Mouse (Mus musculus): ENCODE data around the gene Srcap. TPM values are rescaled to one million over a fixed set of nuclear protein-coding genes. Genes with fewer than 3 reads are reported as not detected.

Gene Srcap
- polyA plus RNA-seq, 1 experiment from 2014 or later, result 24.1 TPM

DNA sequence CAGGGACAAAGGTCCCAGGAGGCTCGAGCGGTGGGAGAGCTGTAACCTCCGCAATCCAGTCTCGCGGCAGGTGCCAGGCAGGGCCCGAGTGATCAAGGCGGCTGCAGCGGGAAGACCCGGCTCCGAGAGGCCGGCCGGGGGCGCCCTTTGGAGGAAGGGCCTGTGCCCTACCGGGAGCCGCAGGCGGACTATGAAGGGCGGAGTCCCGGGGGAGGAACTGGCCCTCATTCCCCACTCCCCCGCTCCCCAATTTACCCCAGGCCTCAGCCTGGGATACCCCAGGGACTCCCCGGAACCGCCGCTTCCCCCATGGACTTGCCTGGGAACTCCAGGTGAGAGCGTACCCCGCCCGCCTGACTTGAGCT, 40.2 kb upstream of the Srcap start:
- Histone ChIP-seq H3K27me3 (ENCODE audit: insufficient read depth, low read length) (no peaks in the 10 kb centered on the region), H3K36me3 (ENCODE audit: insufficient read depth, low read length) (peaks cover 30% of the 10 kb centered on the region; the same call in 1 of the 2 replicates), H3K4me1 (replicated peaks; ENCODE audit: insufficient read depth, low read length) (peaks cover 14% of the 10 kb centered on the region; the same call in 1 of the 2 replicates), H3K4me3 (replicated peaks; ENCODE audit: low read depth, low read length) (peak overlapping the region; percentile 86), H3K9me3 (replicated peaks; ENCODE audit: low read length) (no peaks in the 10 kb centered on the region), H3K27ac (peak overlapping the region; percentile 99), H3K4me2 (ENCODE audit: low read length) (peak overlapping the region; percentile 91), H3K9ac (ENCODE audit: low read depth, low read length) (peak overlapping the region; percentile 87)
- no peak for DNase-seq (ENCODE audit: low spot score)
- 2% methylated on average over 20 of the region's 25 CpGs for WGBS
- peak; percentile 52; the same call in 1 of the 2 replicates for ATAC-seq (replicated peaks; ENCODE audit: low FRiP score, low read depth)
- peak; percentile 19; the same call in 1 of the 2 replicates for TF ChIP-seq CTCF (IDR thresholded peaks at IDR 0.05; ENCODE audit: low read depth)

DNA sequence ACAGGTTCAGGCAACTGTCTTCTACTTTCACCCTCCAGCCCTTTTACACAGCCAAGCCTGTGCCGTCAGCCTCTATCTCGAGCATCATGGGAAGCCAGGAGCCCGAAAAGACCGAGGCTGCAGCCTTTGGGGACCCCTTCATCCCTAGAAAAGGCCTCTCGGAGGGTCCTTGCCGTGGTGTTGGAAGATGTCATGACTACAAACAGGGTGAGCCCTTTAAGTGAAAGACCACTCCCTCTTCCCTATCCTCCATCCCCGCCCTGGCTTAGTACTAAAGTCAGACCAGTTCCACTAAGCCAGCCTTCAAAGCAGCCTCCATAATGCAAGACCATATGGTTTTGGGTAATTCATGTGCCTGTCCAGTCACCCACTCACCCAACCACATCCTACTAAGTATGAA, 39.7 kb upstream of the Srcap start:
- H3K36me3 ChIP-seq (ENCODE audit: insufficient read depth, low read length), result peaks cover 30% of the 10 kb centered on the region; the same call in 1 of the 2 replicates
- WGBS, result 0% methylated on average over 7 of the region's 7 CpGs
- H3K9ac ChIP-seq (ENCODE audit: low read depth, low read length), result peak overlapping the region; percentile 87
- peak overlapping the region; percentile 99 for H3K27ac ChIP-seq
- no peak for TF ChIP-seq CTCF (IDR thresholded peaks at IDR 0.05; ENCODE audit: low read depth)
- H3K4me1 ChIP-seq (replicated peaks; ENCODE audit: insufficient read depth, low read length), result peaks cover 14% of the 10 kb centered on the region; the same call in 1 of the 2 replicates
- peak overlapping the region; percentile 86 for H3K4me3 ChIP-seq (replicated peaks; ENCODE audit: low read depth, low read length)
- no peaks in the 10 kb centered on the region for H3K27me3 ChIP-seq (ENCODE audit: insufficient read depth, low read length)
- ATAC-seq (replicated peaks; ENCODE audit: low FRiP score, low read depth) (no peak), DNase-seq (ENCODE audit: low spot score) (peak; percentile 59)
- H3K9me3 ChIP-seq (replicated peaks; ENCODE audit: low read length), result no peaks in the 10 kb centered on the region
- H3K4me2 ChIP-seq (ENCODE audit: low read length), result peak overlapping the region; percentile 91

DNA sequence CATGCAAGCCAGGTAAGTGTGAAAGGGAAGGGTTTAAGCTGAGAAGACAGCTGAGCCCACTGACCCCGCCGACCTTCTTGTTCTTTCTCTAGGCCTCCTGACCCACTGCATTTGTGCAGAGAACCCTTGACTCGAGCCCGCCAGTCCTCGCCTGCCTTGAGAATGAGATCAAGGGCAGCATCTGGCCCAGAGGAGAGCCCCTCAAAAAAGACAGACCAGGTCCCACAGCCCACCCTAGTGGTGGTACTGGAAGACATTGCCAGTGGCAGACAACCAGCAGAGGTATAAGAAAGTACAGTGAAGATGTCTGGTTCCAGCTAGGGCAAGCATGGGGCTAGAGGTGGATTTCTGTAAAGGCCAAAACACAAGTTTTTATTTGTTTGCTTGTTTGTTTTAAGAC, 38.1 kb upstream of the Srcap start:
- Histone ChIP-seq H3K9ac (ENCODE audit: low read depth, low read length) (no peak overlapping the region), H3K27me3 (ENCODE audit: insufficient read depth, low read length) (no peaks in the 10 kb centered on the region), H3K4me3 (replicated peaks; ENCODE audit: low read depth, low read length) (no peak overlapping the region), H3K4me1 (replicated peaks; ENCODE audit: insufficient read depth, low read length) (peaks cover 14% of the 10 kb centered on the region; the same call in 1 of the 2 replicates), H3K4me2 (ENCODE audit: low read length) (no peak overlapping the region), H3K27ac (no peak overlapping the region; the same call in 1 of the 2 replicates), H3K36me3 (ENCODE audit: insufficient read depth, low read length) (peaks cover 24% of the 10 kb centered on the region; the same call in 1 of the 2 replicates), H3K9me3 (replicated peaks; ENCODE audit: low read length) (no peaks in the 10 kb centered on the region)
- 88% methylated on average over 5 of the region's 5 CpGs for WGBS
- peak; percentile 38 for DNase-seq (ENCODE audit: low spot score)
- TF ChIP-seq CTCF (IDR thresholded peaks at IDR 0.05; ENCODE audit: low read depth), result peak; percentile 50; the same call in 1 of the 2 replicates
- no peak for ATAC-seq (replicated peaks; ENCODE audit: low FRiP score, low read depth)

DNA sequence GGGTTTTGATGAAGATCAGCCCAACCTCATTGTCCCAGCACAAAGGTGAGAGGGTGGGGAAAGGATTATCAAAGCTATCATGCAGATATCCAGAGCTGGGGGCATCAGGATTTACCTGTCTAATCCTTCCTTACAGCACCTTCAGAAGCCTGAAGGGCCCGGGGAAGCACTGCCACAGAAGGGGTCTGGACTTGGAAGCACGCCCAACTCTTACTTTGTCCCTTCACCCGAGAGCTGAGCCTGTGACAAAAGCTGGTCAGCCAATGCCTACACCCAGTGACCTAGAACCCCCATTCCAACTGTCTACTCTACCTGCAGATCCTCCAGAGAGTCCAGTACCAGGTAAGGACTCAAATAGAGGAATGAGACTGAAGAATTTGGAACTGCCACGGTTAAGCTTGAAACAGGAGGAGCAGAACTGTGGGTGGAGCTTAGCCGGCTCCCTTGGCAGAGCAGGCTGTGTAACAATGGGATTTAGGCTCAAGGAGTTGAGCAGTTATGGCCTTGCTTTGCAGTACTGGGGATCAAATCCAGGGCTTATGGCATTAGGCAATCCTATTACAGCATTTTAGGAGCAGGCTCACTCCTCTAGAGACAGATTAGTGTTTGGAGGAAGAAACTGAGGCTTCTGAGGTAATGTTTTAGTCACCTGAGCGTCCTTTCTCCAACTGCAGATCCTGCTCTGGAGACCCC, 37.3 kb upstream of the Srcap start:
- WGBS, result 73% methylated on average over 6 of the region's 6 CpGs
- TF ChIP-seq CTCF (IDR thresholded peaks at IDR 0.05; ENCODE audit: low read depth), result no peak
- Histone ChIP-seq H3K9ac (ENCODE audit: low read depth, low read length) (no peak overlapping the region), H3K27me3 (ENCODE audit: insufficient read depth, low read length) (no peaks in the 10 kb centered on the region), H3K4me1 (replicated peaks; ENCODE audit: insufficient read depth, low read length) (peaks cover 11% of the 10 kb centered on the region; the same call in 1 of the 2 replicates), H3K4me2 (ENCODE audit: low read length) (no peak overlapping the region), H3K36me3 (ENCODE audit: insufficient read depth, low read length) (peaks cover 24% of the 10 kb centered on the region; the same call in 1 of the 2 replicates), H3K9me3 (replicated peaks; ENCODE audit: low read length) (no peaks in the 10 kb centered on the region), H3K4me3 (replicated peaks; ENCODE audit: low read depth, low read length) (no peak overlapping the region), H3K27ac (no peak overlapping the region)
- DNase-seq (ENCODE audit: low spot score) (no peak), ATAC-seq (replicated peaks; ENCODE audit: low FRiP score, low read depth) (no peak)

DNA sequence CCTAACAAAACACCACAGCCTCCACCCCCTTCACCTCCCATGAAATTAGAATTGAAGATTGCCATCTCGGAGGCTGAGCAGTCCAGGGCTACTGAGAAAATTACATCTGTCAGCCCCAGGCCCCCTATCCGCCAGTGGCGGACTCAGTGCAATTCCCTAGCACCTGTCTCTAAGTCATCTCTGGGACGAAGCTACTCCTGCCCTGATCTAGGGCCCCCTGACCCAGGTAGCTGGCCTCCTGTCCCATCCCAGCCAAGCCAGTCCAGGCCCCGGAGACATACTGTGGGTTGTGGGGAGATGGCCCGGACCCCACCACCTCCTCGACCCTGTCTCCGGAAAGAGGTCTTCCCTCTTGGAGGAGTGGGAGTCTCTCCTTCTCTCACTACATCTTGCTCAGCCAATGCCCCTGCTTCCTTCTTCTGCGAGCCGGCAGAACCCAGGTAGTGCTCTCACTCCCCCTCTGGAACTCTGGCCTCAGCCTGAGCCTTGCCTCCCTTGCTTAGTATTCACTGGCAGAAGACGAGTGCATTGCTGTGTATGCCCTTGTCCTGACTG, 36.5 kb upstream of the Srcap start:
- H3K4me3 ChIP-seq (replicated peaks; ENCODE audit: low read depth, low read length), result no peak overlapping the region
- no peak for DNase-seq (ENCODE audit: low spot score)
- H3K4me2 ChIP-seq (ENCODE audit: low read length), result no peak overlapping the region
- no peak for TF ChIP-seq CTCF (IDR thresholded peaks at IDR 0.05; ENCODE audit: low read depth)
- peaks cover 24% of the 10 kb centered on the region; the same call in 1 of the 2 replicates for H3K36me3 ChIP-seq (ENCODE audit: insufficient read depth, low read length)
- WGBS, result 92% methylated on average over 11 of the region's 11 CpGs
- ATAC-seq (replicated peaks; ENCODE audit: low FRiP score, low read depth), result no peak
- no peaks in the 10 kb centered on the region for H3K9me3 ChIP-seq (replicated peaks; ENCODE audit: low read length)
- peaks cover 13% of the 10 kb centered on the region for H3K4me1 ChIP-seq (replicated peaks; ENCODE audit: insufficient read depth, low read length)
- no peak overlapping the region for H3K27ac ChIP-seq
- no peaks in the 10 kb centered on the region for H3K27me3 ChIP-seq (ENCODE audit: insufficient read depth, low read length)
- no peak overlapping the region for H3K9ac ChIP-seq (ENCODE audit: low read depth, low read length)

DNA sequence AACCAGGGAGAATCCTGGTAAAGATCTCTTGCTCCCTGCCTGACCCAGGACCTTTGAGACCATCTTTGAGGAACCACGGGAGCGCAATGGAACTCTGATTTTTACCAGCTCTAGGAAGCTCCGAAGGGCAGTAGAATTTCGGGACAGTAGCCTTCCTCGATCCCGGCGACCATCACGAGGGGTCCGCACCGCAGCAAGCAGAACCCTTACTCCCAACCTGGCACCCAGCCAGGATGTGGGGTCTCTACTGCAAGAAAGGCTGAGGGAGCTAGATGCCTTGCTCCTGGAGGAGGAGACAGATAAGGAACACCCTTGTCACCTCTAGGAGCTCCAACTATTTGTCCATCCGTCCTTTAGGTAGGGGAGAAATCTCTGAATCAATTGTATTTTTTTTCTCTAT, 35.4 kb upstream of the Srcap start:
- no peaks in the 10 kb centered on the region for H3K9me3 ChIP-seq (replicated peaks; ENCODE audit: low read length)
- no peak overlapping the region for H3K27ac ChIP-seq
- WGBS, result 95% methylated on average over 11 of the region's 11 CpGs
- H3K9ac ChIP-seq (ENCODE audit: low read depth, low read length), result no peak overlapping the region
- H3K27me3 ChIP-seq (ENCODE audit: insufficient read depth, low read length), result no peaks in the 10 kb centered on the region
- H3K4me3 ChIP-seq (replicated peaks; ENCODE audit: low read depth, low read length), result no peak overlapping the region
- H3K36me3 ChIP-seq (ENCODE audit: insufficient read depth, low read length), result peaks cover 24% of the 10 kb centered on the region; the same call in 1 of the 2 replicates
- DNase-seq (ENCODE audit: low spot score) (no peak), ATAC-seq (replicated peaks; ENCODE audit: low FRiP score, low read depth) (no peak)
- no peak overlapping the region for H3K4me2 ChIP-seq (ENCODE audit: low read length)
- peaks cover 17% of the 10 kb centered on the region for H3K4me1 ChIP-seq (replicated peaks; ENCODE audit: insufficient read depth, low read length)
- no peak for TF ChIP-seq CTCF (IDR thresholded peaks at IDR 0.05; ENCODE audit: low read depth)

Measured in kidney, postnatal 0 days (tissue).